Mouse (Mus musculus) frontal cortex, postnatal 36 days (tissue): ENCODE data around the gene Tmem132c.
A peak's percentile ranks its signal among the peaks of the same experiment; 100 is the strongest.

Experiments used
- DNase-seq, 2 experiments: peaks; one replicate each; pipeline ENCODE4 v3.0.0; 2022; ENCODE audit warnings: low spot score in 2 of 2

Tmem132c gene

DNA sequence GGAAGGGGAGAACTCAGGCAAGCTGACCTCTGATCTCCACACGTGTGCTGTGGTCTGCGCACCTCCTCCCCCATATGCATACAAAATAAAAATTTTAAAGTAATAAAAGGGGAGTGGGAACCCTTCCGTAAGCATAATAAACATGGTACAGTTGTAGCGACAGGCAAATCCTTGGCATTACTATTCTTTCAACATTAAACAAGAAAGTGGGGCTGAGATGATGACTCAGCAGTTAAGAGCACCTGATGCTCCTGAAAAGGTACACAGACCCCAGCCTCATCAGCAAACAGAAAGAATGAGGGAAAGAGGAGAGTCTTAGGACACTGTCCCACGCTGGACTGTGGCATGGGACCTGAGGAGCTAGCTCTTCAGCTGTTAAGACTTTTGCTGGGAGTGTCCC is 361.4 kb downstream of the Tmem132c start:
- DNase-seq, result no peak

DNA sequence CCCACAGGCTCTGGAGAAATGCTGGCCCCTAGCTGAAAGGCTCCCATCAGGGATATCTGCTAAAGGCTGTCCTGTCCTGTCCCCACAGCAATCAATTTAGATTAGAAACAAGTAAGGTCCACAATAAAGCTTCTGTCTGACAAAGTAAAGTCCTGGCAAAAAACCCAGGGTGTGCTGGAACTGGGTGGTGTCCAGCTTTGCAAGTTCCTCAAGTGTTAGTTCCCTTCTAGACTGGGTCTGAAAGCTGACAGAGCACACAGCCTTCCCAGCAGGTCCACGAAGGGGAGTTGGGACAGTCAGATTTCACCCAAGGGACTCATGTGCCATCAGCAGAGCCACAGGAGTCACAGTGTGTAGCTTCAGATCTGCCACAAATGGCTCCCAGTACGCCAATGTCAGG is 365.9 kb downstream of the Tmem132c start:
- no peak for DNase-seq

DNA sequence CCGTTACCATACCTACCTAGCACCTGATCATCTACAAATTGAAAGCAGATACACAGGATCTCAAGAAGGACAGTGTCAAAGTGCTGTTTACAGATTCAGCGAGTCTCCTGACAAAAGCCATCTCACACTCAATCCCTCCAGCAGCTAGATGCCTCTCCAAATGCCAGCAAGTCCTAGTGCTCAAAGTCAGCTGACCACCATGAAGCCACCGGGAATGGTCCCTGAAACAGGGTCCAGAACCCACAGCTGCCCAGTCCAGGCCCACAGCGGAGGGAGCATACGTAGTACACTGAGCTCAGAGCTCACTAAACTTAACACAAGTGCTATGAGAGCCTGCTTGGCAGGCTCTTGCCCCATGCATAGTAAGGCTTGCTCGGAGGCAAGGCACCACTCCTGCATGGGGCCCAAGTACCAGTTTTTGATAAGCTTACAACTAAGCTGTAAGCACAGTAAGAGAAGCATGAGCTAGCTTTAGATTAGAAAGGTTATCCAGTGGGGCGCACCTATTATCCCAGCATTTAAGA is 367.6 kb downstream of the Tmem132c start:
- DNase-seq, result no peak

DNA sequence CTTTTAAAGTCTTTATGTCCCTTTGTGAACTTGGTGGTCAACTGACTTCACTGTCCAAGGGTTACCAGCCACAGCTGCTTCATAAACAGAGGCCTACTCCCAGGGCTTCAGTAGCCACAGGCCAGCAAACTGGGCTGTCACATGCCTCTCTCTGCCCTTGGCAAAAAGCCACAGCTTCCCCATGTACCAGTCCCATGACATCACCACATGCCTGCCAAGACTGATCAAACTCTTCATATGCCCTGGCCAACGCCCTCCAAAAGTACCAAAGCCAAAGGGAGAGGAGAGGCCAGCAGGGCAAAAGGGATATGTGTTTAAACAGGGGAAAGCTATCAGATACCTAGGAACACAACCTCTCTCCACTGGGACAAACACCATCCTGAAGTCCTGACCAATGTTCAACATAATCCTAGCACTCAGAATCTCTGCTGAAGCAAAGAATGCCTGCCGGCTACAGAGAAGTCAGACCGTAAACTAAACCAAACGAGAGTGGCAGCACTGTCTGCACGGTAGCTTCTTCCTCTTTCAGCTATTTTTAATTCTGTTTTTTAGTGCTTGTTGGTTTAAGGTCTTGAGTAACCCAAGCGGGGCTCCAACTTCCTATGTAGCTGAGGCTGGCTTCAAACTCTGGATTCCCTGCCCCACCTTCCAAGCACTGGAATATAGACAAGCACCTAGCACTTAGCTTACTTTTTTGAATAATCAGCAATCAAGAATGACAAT is 369.3 kb downstream of the Tmem132c start:
- peak in 1 of 2 experiments; percentile 48 for DNase-seq

DNA sequence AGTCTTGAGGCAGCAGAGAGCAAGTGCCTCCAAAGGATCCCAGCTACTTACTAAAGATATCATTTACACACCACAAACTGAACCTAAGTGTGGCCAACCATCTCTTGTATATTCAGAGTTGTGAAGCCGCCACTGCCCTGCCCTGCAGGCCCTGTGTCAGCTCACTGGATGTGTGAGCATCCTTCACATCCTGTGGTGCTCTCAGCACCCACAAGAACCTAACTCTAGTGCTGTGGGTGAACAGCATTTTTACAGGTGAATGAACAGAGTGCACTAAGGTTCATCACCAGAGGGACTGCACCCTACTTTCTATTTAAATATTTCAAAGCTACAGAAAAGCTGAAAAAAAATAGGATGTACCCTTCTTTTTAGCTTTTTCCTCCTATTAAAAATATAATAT is 370.3 kb downstream of the Tmem132c start:
- no peak for DNase-seq

DNA sequence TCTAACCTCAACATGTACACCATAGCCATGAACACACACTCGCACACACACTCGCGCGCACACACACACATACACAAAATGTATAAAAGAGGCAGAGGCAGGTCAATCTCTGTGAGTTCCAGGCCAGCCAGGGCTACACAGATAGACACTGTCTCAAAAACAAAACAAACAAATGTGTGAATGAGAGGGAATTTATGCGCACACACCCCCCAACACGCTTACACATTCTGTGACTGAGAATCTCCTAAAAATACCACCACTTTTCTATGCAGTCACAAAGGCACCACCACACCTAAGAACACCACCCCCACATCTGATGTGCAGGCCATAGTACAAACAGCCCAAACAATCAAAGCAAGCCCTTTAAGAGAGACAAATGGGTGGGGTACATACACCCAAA is 370.8 kb downstream of the Tmem132c start:
- no peak for DNase-seq
